Mouse (Mus musculus): Measurements from ENCODE around the gene Hoxd4. TPM values are rescaled to one million over a fixed set of nuclear protein-coding genes. Genes with fewer than 3 reads are reported as not detected.

Hoxd4 gene
- polyA plus RNA-seq, 1 experiment from 2014 or later: 2.3 TPM

GRCm38 (mm10) chr2:74685059-74685603 is 26.6 kb upstream of the Hoxd4 start:
- no peak overlapping the region for H3K4me3 ChIP-seq (ENCODE audit: low read length)
- peaks cover 76% of the 10 kb centered on the region for H3K27me3 ChIP-seq (replicated peaks; ENCODE audit: control insufficient read depth, insufficient read depth, low read length)

GRCm38 (mm10) chr2:74686301-74686987 is 25.3 kb upstream of the Hoxd4 start:
- H3K27me3 ChIP-seq (replicated peaks; ENCODE audit: control insufficient read depth, insufficient read depth, low read length): peaks cover 68% of the 10 kb centered on the region
- no peak overlapping the region for H3K4me2 ChIP-seq (ENCODE audit: low read length)
- H3K9me3 ChIP-seq (ENCODE audit: control insufficient read depth, low read length): peaks cover 2% of the 10 kb centered on the region; the same call in 1 of the 2 replicates
- ATAC-seq: no peak
- no peak overlapping the region for H3K9ac ChIP-seq (ENCODE audit: low read depth, low read length)
- H3K4me3 ChIP-seq (ENCODE audit: low read length): no peak overlapping the region
- no peak overlapping the region for H3K27ac ChIP-seq (ENCODE audit: low read depth, low read length)
- no peaks in the 10 kb centered on the region for H3K36me3 ChIP-seq (ENCODE audit: control insufficient read depth, insufficient read depth, low read length)
- 5% methylated on average over 17 of the region's 17 CpGs for WGBS
- peaks cover 12% of the 10 kb centered on the region; the same call in 1 of the 2 replicates for H3K4me1 ChIP-seq (ENCODE audit: control insufficient read depth, insufficient read depth, low read depth, low read length)

More at GRCm38 (mm10) chr2:74685059-74685603, 26.6 kb upstream of the Hoxd4 start:
- H3K4me2 ChIP-seq (ENCODE audit: low read length): no peak overlapping the region
- H3K27ac ChIP-seq (ENCODE audit: low read depth, low read length): no peak overlapping the region
- H3K36me3 ChIP-seq (ENCODE audit: control insufficient read depth, insufficient read depth, low read length): no peaks in the 10 kb centered on the region
- H3K4me1 ChIP-seq (ENCODE audit: control insufficient read depth, insufficient read depth, low read depth, low read length): peaks cover 12% of the 10 kb centered on the region; the same call in 1 of the 2 replicates
- H3K9me3 ChIP-seq (ENCODE audit: control insufficient read depth, low read length): no peaks in the 10 kb centered on the region; the same call in 1 of the 2 replicates
- ATAC-seq: no peak
- 13% methylated on average over 4 of the region's 4 CpGs for WGBS
- H3K9ac ChIP-seq (ENCODE audit: low read depth, low read length): no peak overlapping the region

- H3K4me2 ChIP-seq (ENCODE audit: low read length): no peak overlapping the region
- H3K9ac ChIP-seq (ENCODE audit: low read depth, low read length): no peak overlapping the region
- H3K36me3 ChIP-seq (ENCODE audit: control insufficient read depth, insufficient read depth, low read length): no peaks in the 10 kb centered on the region
- ATAC-seq: no peak
- no peak overlapping the region for H3K27ac ChIP-seq (ENCODE audit: low read depth, low read length)
- no peak overlapping the region for H3K4me3 ChIP-seq (ENCODE audit: low read length)
- H3K27me3 ChIP-seq (replicated peaks; ENCODE audit: control insufficient read depth, insufficient read depth, low read length): peaks cover 67% of the 10 kb centered on the region
- H3K4me1 ChIP-seq (ENCODE audit: control insufficient read depth, insufficient read depth, low read depth, low read length): peaks cover 8% of the 10 kb centered on the region; the same call in 1 of the 2 replicates
- peaks cover 3% of the 10 kb centered on the region; the same call in 1 of the 2 replicates for H3K9me3 ChIP-seq (ENCODE audit: control insufficient read depth, low read length)
- WGBS: 2% methylated on average over 26 of the region's 27 CpGs
Observed at GRCm38 (mm10) chr2:74686988-74687697, 24.6 kb upstream of the Hoxd4 start.

GRCm38 (mm10) chr2:74687698-74688555 is 23.8 kb upstream of the Hoxd4 start:
- ATAC-seq: no peak
- WGBS: 2% methylated on average over 31 of the region's 31 CpGs
- Histone ChIP-seq H3K9me3 (ENCODE audit: control insufficient read depth, low read length) (peaks cover 3% of the 10 kb centered on the region; the same call in 1 of the 2 replicates), H3K9ac (ENCODE audit: low read depth, low read length) (no peak overlapping the region), H3K36me3 (ENCODE audit: control insufficient read depth, insufficient read depth, low read length) (no peaks in the 10 kb centered on the region), H3K27me3 (replicated peaks; ENCODE audit: control insufficient read depth, insufficient read depth, low read length) (peaks cover 72% of the 10 kb centered on the region), H3K27ac (ENCODE audit: low read depth, low read length) (no peak overlapping the region), H3K4me2 (ENCODE audit: low read length) (no peak overlapping the region), H3K4me3 (ENCODE audit: low read length) (no peak overlapping the region), H3K4me1 (ENCODE audit: control insufficient read depth, insufficient read depth, low read depth, low read length) (peaks cover under 1% of the 10 kb centered on the region; the same call in 1 of the 2 replicates)

- Histone ChIP-seq H3K27ac (ENCODE audit: low read depth, low read length) (no peak overlapping the region), H3K36me3 (ENCODE audit: control insufficient read depth, insufficient read depth, low read length) (no peaks in the 10 kb centered on the region), H3K27me3 (replicated peaks; ENCODE audit: control insufficient read depth, insufficient read depth, low read length) (peaks cover 74% of the 10 kb centered on the region), H3K4me2 (ENCODE audit: low read length) (no peak overlapping the region), H3K9me3 (ENCODE audit: control insufficient read depth, low read length) (peaks cover 3% of the 10 kb centered on the region; the same call in 1 of the 2 replicates), H3K9ac (ENCODE audit: low read depth, low read length) (no peak overlapping the region), H3K4me3 (ENCODE audit: low read length) (no peak overlapping the region), H3K4me1 (ENCODE audit: control insufficient read depth, insufficient read depth, low read depth, low read length) (no peaks in the 10 kb centered on the region)
- no peak for ATAC-seq
- WGBS: 3% methylated on average over 12 of the region's 12 CpGs
Observed at GRCm38 (mm10) chr2:74688795-74689573, 22.7 kb upstream of the Hoxd4 start.

GRCm38 (mm10) chr2:74689574-74690337 is 22.0 kb upstream of the Hoxd4 start:
- peaks cover 3% of the 10 kb centered on the region; the same call in 1 of the 2 replicates for H3K9me3 ChIP-seq (ENCODE audit: control insufficient read depth, low read length)
- no peaks in the 10 kb centered on the region for H3K4me1 ChIP-seq (ENCODE audit: control insufficient read depth, insufficient read depth, low read depth, low read length)
- ATAC-seq: no peak
- no peak overlapping the region for H3K4me3 ChIP-seq (ENCODE audit: low read length)
- 3% methylated on average over 24 of the region's 24 CpGs for WGBS
- no peak overlapping the region for H3K4me2 ChIP-seq (ENCODE audit: low read length)
- no peaks in the 10 kb centered on the region for H3K36me3 ChIP-seq (ENCODE audit: control insufficient read depth, insufficient read depth, low read length)
- H3K9ac ChIP-seq (ENCODE audit: low read depth, low read length): no peak overlapping the region
- H3K27ac ChIP-seq (ENCODE audit: low read depth, low read length): no peak overlapping the region
- peaks cover 72% of the 10 kb centered on the region for H3K27me3 ChIP-seq (replicated peaks; ENCODE audit: control insufficient read depth, insufficient read depth, low read length)

- peaks cover 3% of the 10 kb centered on the region; the same call in 1 of the 2 replicates for H3K9me3 ChIP-seq (ENCODE audit: control insufficient read depth, low read length)
- no peak for ATAC-seq
- no peak overlapping the region for H3K9ac ChIP-seq (ENCODE audit: low read depth, low read length)
- peaks cover 72% of the 10 kb centered on the region for H3K27me3 ChIP-seq (replicated peaks; ENCODE audit: control insufficient read depth, insufficient read depth, low read length)
- no peak overlapping the region for H3K4me2 ChIP-seq (ENCODE audit: low read length)
- no peaks in the 10 kb centered on the region for H3K36me3 ChIP-seq (ENCODE audit: control insufficient read depth, insufficient read depth, low read length)
- H3K27ac ChIP-seq (ENCODE audit: low read depth, low read length): no peak overlapping the region
- H3K4me3 ChIP-seq (ENCODE audit: low read length): no peak overlapping the region
- WGBS: 10% methylated on average over 8 of the region's 8 CpGs
- H3K4me1 ChIP-seq (ENCODE audit: control insufficient read depth, insufficient read depth, low read depth, low read length): no peaks in the 10 kb centered on the region
Observed at GRCm38 (mm10) chr2:74690338-74690716, 21.4 kb upstream of the Hoxd4 start.
